Mouse (Mus musculus): ENCODE results near the gene 4632433K11Rik. TPM values are rescaled to one million over a fixed set of nuclear protein-coding genes. Genes with fewer than 3 reads are reported as not detected.

Gene 4632433K11Rik
- polyA plus RNA-seq (2014; fragmentation: Illumina TruSeq; extraction: RNeasy Lipid Tissue Mini Kit (QIAGEN cat#74804)) = 3.3 TPM

GRCm38 (mm10) chr7:5033818-5034217, at the start of gene 4632433K11Rik:
TSS of gene 4632433K11Rik (plus strand) at chr7:5034118.

GRCm38 (mm10) chr7:4996003-4996895, 37.7 kb upstream of the 4632433K11Rik start, which contains the start of gene Zfp579:
TSS of gene Zfp579 (minus strand) at chr7:4996158.

GRCm38 (mm10) chr7:5014251-5015117, 19.4 kb upstream of the 4632433K11Rik start, which contains the start of the genes Zfp524 and Fiz1:
TSS of gene Zfp524 (plus strand) at chr7:5014415.
TSS of gene Fiz1 (minus strand) at chr7:5014697.

GRCm38 (mm10) chr7:5015118-5016001, 18.6 kb upstream of the 4632433K11Rik start, which contains the start of gene Gm44973:
TSS of gene Gm44973 (plus strand) at chr7:5015496.

GRCm38 (mm10) chr7:5020000-5020681, 13.8 kb upstream of the 4632433K11Rik start, which contains the start of the genes Zfp865 and Ccdc106:
TSS of gene Zfp865 (plus strand) at chr7:5020376.
TSS of gene Ccdc106 (plus strand) at chr7:5020553.

GRCm38 (mm10) chr7:5038109-5038732, 4.3 kb downstream of the 4632433K11Rik start, which contains the start of gene Zfp784:
TSS of gene Zfp784 (minus strand) at chr7:5038446.

GRCm38 (mm10) chr7:5051193-5052192, 17.6 kb downstream of the 4632433K11Rik start, which contains the start of gene Zfp580:
TSS of gene Zfp580 (plus strand) at chr7:5051538.

GRCm38 (mm10) chr7:5061774-5062359, 27.9 kb downstream of the 4632433K11Rik start, which contains the start of gene U2af2:
TSS of gene U2af2 (plus strand) at chr7:5062143.

GRCm38 (mm10) chr7:5080010-5080751, 46.3 kb downstream of the 4632433K11Rik start, which contains the start of gene Epn1:
TSS of gene Epn1 (plus strand) at chr7:5080235.

Other genes starting within 250 kb of the 4632433K11Rik start
- 0.46 TPM for gene Tmem238, start 244.5 kb upstream of the 4632433K11Rik start, polyA plus RNA-seq (2014; fragmentation: Illumina TruSeq; extraction: RNeasy Lipid Tissue Mini Kit (QIAGEN cat#74804))
- gene Rpl28, start 241.2 kb upstream of the 4632433K11Rik start, polyA plus RNA-seq (2014; fragmentation: Illumina TruSeq; extraction: RNeasy Lipid Tissue Mini Kit (QIAGEN cat#74804)) = 14.1 TPM
- 2.0 TPM for gene Ube2s, start 221.5 kb upstream of the 4632433K11Rik start, polyA plus RNA-seq (2014; fragmentation: Illumina TruSeq; extraction: RNeasy Lipid Tissue Mini Kit (QIAGEN cat#74804))
- 0.57 TPM for gene Shisa7, start 189.4 kb upstream of the 4632433K11Rik start, polyA plus RNA-seq (2014; fragmentation: Illumina TruSeq; extraction: RNeasy Lipid Tissue Mini Kit (QIAGEN cat#74804))
- 1.9 TPM for gene Isoc2b, start 163.9 kb upstream of the 4632433K11Rik start, polyA plus RNA-seq (2014; fragmentation: Illumina TruSeq; extraction: RNeasy Lipid Tissue Mini Kit (QIAGEN cat#74804))
- gene Isoc2a, start 157.0 kb upstream of the 4632433K11Rik start, polyA plus RNA-seq (2014; fragmentation: Illumina TruSeq; extraction: RNeasy Lipid Tissue Mini Kit (QIAGEN cat#74804)) = 1.7 TPM
- gene Gm36210, start 127.6 kb upstream of the 4632433K11Rik start, polyA plus RNA-seq (2014; fragmentation: Illumina TruSeq; extraction: RNeasy Lipid Tissue Mini Kit (QIAGEN cat#74804)) = not detected
- not detected for gene Zfp628, start 118.9 kb upstream of the 4632433K11Rik start, polyA plus RNA-seq (2014; fragmentation: Illumina TruSeq; extraction: RNeasy Lipid Tissue Mini Kit (QIAGEN cat#74804))
- gene Nat14, start 112.1 kb upstream of the 4632433K11Rik start, polyA plus RNA-seq (2014; fragmentation: Illumina TruSeq; extraction: RNeasy Lipid Tissue Mini Kit (QIAGEN cat#74804)) = 0.57 TPM
- gene Ssc5d, start 108.3 kb upstream of the 4632433K11Rik start, polyA plus RNA-seq (2014; fragmentation: Illumina TruSeq; extraction: RNeasy Lipid Tissue Mini Kit (QIAGEN cat#74804)) = 0.14 TPM
- gene Sbk2, start 69.7 kb upstream of the 4632433K11Rik start, polyA plus RNA-seq (2014; fragmentation: Illumina TruSeq; extraction: RNeasy Lipid Tissue Mini Kit (QIAGEN cat#74804)) = 0.40 TPM
- 0.51 TPM for gene Sbk3, start 63.0 kb upstream of the 4632433K11Rik start, polyA plus RNA-seq (2014; fragmentation: Illumina TruSeq; extraction: RNeasy Lipid Tissue Mini Kit (QIAGEN cat#74804))
- gene Zfp579, start 38.0 kb upstream of the 4632433K11Rik start, polyA plus RNA-seq (2014; fragmentation: Illumina TruSeq; extraction: RNeasy Lipid Tissue Mini Kit (QIAGEN cat#74804)) = 16.0 TPM
- gene Zfp524, start 19.7 kb upstream of the 4632433K11Rik start, polyA plus RNA-seq (2014; fragmentation: Illumina TruSeq; extraction: RNeasy Lipid Tissue Mini Kit (QIAGEN cat#74804)) = not detected
- 22.1 TPM for gene Fiz1, start 19.4 kb upstream of the 4632433K11Rik start, polyA plus RNA-seq (2014; fragmentation: Illumina TruSeq; extraction: RNeasy Lipid Tissue Mini Kit (QIAGEN cat#74804))
- not detected for gene Gm44973, start 18.6 kb upstream of the 4632433K11Rik start, polyA plus RNA-seq (2014; fragmentation: Illumina TruSeq; extraction: RNeasy Lipid Tissue Mini Kit (QIAGEN cat#74804))
- 5.3 TPM for gene Zfp865, start 13.7 kb upstream of the 4632433K11Rik start, polyA plus RNA-seq (2014; fragmentation: Illumina TruSeq; extraction: RNeasy Lipid Tissue Mini Kit (QIAGEN cat#74804))
- not detected for gene Ccdc106, start 13.6 kb upstream of the 4632433K11Rik start, polyA plus RNA-seq (2014; fragmentation: Illumina TruSeq; extraction: RNeasy Lipid Tissue Mini Kit (QIAGEN cat#74804))
- 4.2 TPM for gene Zfp784, start 4.3 kb downstream of the 4632433K11Rik start, polyA plus RNA-seq (2014; fragmentation: Illumina TruSeq; extraction: RNeasy Lipid Tissue Mini Kit (QIAGEN cat#74804))
- 2.1 TPM for gene Zfp580, start 17.4 kb downstream of the 4632433K11Rik start, polyA plus RNA-seq (2014; fragmentation: Illumina TruSeq; extraction: RNeasy Lipid Tissue Mini Kit (QIAGEN cat#74804))
- 9.1 TPM for gene U2af2, start 28.0 kb downstream of the 4632433K11Rik start, polyA plus RNA-seq (2014; fragmentation: Illumina TruSeq; extraction: RNeasy Lipid Tissue Mini Kit (QIAGEN cat#74804))
- gene Epn1, start 46.1 kb downstream of the 4632433K11Rik start, polyA plus RNA-seq (2014; fragmentation: Illumina TruSeq; extraction: RNeasy Lipid Tissue Mini Kit (QIAGEN cat#74804)) = 1.4 TPM
- 45.2 TPM for gene Rfpl4, start 82.8 kb downstream of the 4632433K11Rik start, polyA plus RNA-seq (2014; fragmentation: Illumina TruSeq; extraction: RNeasy Lipid Tissue Mini Kit (QIAGEN cat#74804))
- not detected for gene Rasl2-9, start 91.8 kb downstream of the 4632433K11Rik start, polyA plus RNA-seq (2014; fragmentation: Illumina TruSeq; extraction: RNeasy Lipid Tissue Mini Kit (QIAGEN cat#74804))
- not detected for gene Vmn1r55, start 115.6 kb downstream of the 4632433K11Rik start, polyA plus RNA-seq (2014; fragmentation: Illumina TruSeq; extraction: RNeasy Lipid Tissue Mini Kit (QIAGEN cat#74804))
- gene Vmn1r56, start 162.6 kb downstream of the 4632433K11Rik start, polyA plus RNA-seq (2014; fragmentation: Illumina TruSeq; extraction: RNeasy Lipid Tissue Mini Kit (QIAGEN cat#74804)) = not detected
- not detected for gene Vmn1r57, start 184.4 kb downstream of the 4632433K11Rik start, polyA plus RNA-seq (2014; fragmentation: Illumina TruSeq; extraction: RNeasy Lipid Tissue Mini Kit (QIAGEN cat#74804))